Mouse (Mus musculus): ENCODE measurements around the gene Atp6v0c. TPM values are rescaled to one million over a fixed set of nuclear protein-coding genes. Genes with fewer than 3 reads are reported as not detected.

Atp6v0c gene
- polyA plus RNA-seq, 1 experiment from 2014 or later, result 499 TPM

- H3K9me3 ChIP-seq (ENCODE audit: control insufficient read depth, low read length), result no peaks in the 10 kb centered on the region
- peaks cover 25% of the 10 kb centered on the region for H3K27me3 ChIP-seq (replicated peaks; ENCODE audit: control insufficient read depth, insufficient read depth, low read length)
- peak overlapping the region; percentile 80 for H3K9ac ChIP-seq (ENCODE audit: low read depth, low read length)
- H3K36me3 ChIP-seq (ENCODE audit: control insufficient read depth, insufficient read depth, low read length), result no peaks in the 10 kb centered on the region
- H3K4me3 ChIP-seq (ENCODE audit: low read depth, low read length), result peak overlapping the region; percentile 72
- 5% methylated on average over 29 of the region's 29 CpGs for WGBS
- H3K4me1 ChIP-seq (replicated peaks; ENCODE audit: control insufficient read depth, insufficient read depth, low read length), result peaks cover 81% of the 10 kb centered on the region
- H3K4me2 ChIP-seq, result peak overlapping the region; percentile 100
- no peak for DNase-seq (ENCODE audit: low spot score)
- peak overlapping the region; percentile 97 for H3K27ac ChIP-seq (ENCODE audit: low read depth, low read length)
- ATAC-seq (replicated peaks; ENCODE audit: low FRiP score), result no peak
These were observed 39.1 kb upstream of the Atp6v0c start for GRCm38 (mm10) chr17:24208641-24209042.

- Histone ChIP-seq H3K27me3 (replicated peaks; ENCODE audit: control insufficient read depth, insufficient read depth, low read length) (peaks cover 25% of the 10 kb centered on the region), H3K9ac (ENCODE audit: low read depth, low read length) (peak overlapping the region; percentile 91), H3K4me2 (peak overlapping the region; percentile 100), H3K4me3 (ENCODE audit: low read depth, low read length) (peak overlapping the region; percentile 72), H3K36me3 (ENCODE audit: control insufficient read depth, insufficient read depth, low read length) (no peaks in the 10 kb centered on the region), H3K27ac (ENCODE audit: low read depth, low read length) (peak overlapping the region; percentile 97), H3K9me3 (ENCODE audit: control insufficient read depth, low read length) (no peaks in the 10 kb centered on the region), H3K4me1 (replicated peaks; ENCODE audit: control insufficient read depth, insufficient read depth, low read length) (peaks cover 86% of the 10 kb centered on the region)
- DNase-seq (ENCODE audit: low spot score) (no peak), ATAC-seq (replicated peaks; ENCODE audit: low FRiP score) (no peak)
- WGBS, result 67% methylated on average over 34 of the region's 34 CpGs
These were observed 38.5 kb upstream of the Atp6v0c start for GRCm38 (mm10) chr17:24207768-24208640.

- 5% methylated on average over 61 of the region's 62 CpGs for WGBS
- Histone ChIP-seq H3K4me2 (peak overlapping the region; percentile 100), H3K4me1 (replicated peaks; ENCODE audit: control insufficient read depth, insufficient read depth, low read length) (peaks cover 93% of the 10 kb centered on the region), H3K27ac (ENCODE audit: low read depth, low read length) (peak overlapping the region; percentile 97), H3K4me3 (ENCODE audit: low read depth, low read length) (peak overlapping the region; percentile 72), H3K27me3 (replicated peaks; ENCODE audit: control insufficient read depth, insufficient read depth, low read length) (peaks cover 25% of the 10 kb centered on the region), H3K36me3 (ENCODE audit: control insufficient read depth, insufficient read depth, low read length) (no peaks in the 10 kb centered on the region), H3K9me3 (ENCODE audit: control insufficient read depth, low read length) (no peaks in the 10 kb centered on the region), H3K9ac (ENCODE audit: low read depth, low read length) (peak overlapping the region; percentile 91)
- ATAC-seq (replicated peaks; ENCODE audit: low FRiP score) (peak; percentile 49), DNase-seq (ENCODE audit: low spot score) (peak; percentile 78)
These were observed 37.2 kb upstream of the Atp6v0c start for GRCm38 (mm10) chr17:24206451-24207351.

GRCm38 (mm10) chr17:24205908-24206361, 36.4 kb upstream of the Atp6v0c start:
- peaks cover 93% of the 10 kb centered on the region for H3K4me1 ChIP-seq (replicated peaks; ENCODE audit: control insufficient read depth, insufficient read depth, low read length)
- peak overlapping the region; percentile 95 for H3K27ac ChIP-seq (ENCODE audit: low read depth, low read length)
- DNase-seq (ENCODE audit: low spot score) (no peak), ATAC-seq (replicated peaks; ENCODE audit: low FRiP score) (peak; percentile 5; the same call in 1 of the 2 replicates)
- peak overlapping the region; percentile 72 for H3K4me3 ChIP-seq (ENCODE audit: low read depth, low read length)
- H3K36me3 ChIP-seq (ENCODE audit: control insufficient read depth, insufficient read depth, low read length), result peaks cover 2% of the 10 kb centered on the region; the same call in 1 of the 2 replicates
- peak overlapping the region; percentile 100 for H3K4me2 ChIP-seq
- H3K9me3 ChIP-seq (ENCODE audit: control insufficient read depth, low read length), result no peaks in the 10 kb centered on the region
- 4% methylated on average over 15 of the region's 15 CpGs for whole genome bisulfite sequencing
- H3K9ac ChIP-seq (ENCODE audit: low read depth, low read length), result peak overlapping the region; percentile 91
- H3K27me3 ChIP-seq (replicated peaks; ENCODE audit: control insufficient read depth, insufficient read depth, low read length), result peaks cover 23% of the 10 kb centered on the region

GRCm38 (mm10) chr17:24205284-24205888, 35.9 kb upstream of the Atp6v0c start, which contains the start of gene Tbc1d24:
Gene Tbc1d24, minus strand, starts transcription at chr17:24205562.
- Histone ChIP-seq H3K4me3 (ENCODE audit: low read depth, low read length) (peak within 1 kb of the TSS; percentile 72), H3K27me3 (replicated peaks; ENCODE audit: control insufficient read depth, insufficient read depth, low read length) (peaks cover 19% of the 10 kb centered on the region), H3K4me2 (peak within 1 kb of the TSS; percentile 100), H3K9ac (ENCODE audit: low read depth, low read length) (peak within 1 kb of the TSS; percentile 91), H3K9me3 (ENCODE audit: control insufficient read depth, low read length) (no peaks in the 10 kb centered on the region), H3K36me3 (ENCODE audit: control insufficient read depth, insufficient read depth, low read length) (peaks cover 5% of the 10 kb centered on the region; the same call in 1 of the 2 replicates), H3K27ac (ENCODE audit: low read depth, low read length) (peak within 1 kb of the TSS; percentile 97), H3K4me1 (replicated peaks; ENCODE audit: control insufficient read depth, insufficient read depth, low read length) (peaks cover 93% of the 10 kb centered on the region)
- under 1% methylated on average over 64 of the region's 65 CpGs for WGBS
- ATAC-seq (replicated peaks; ENCODE audit: low FRiP score) (peak; percentile 52), DNase-seq (ENCODE audit: low spot score) (peak; percentile 93)

- no peak for DNase-seq (ENCODE audit: low spot score)
- Histone ChIP-seq H3K4me3 (ENCODE audit: low read depth, low read length) (peak overlapping the region; percentile 72), H3K4me2 (peak overlapping the region; percentile 100), H3K9me3 (ENCODE audit: control insufficient read depth, low read length) (no peaks in the 10 kb centered on the region), H3K9ac (ENCODE audit: low read depth, low read length) (peak overlapping the region; percentile 91), H3K4me1 (replicated peaks; ENCODE audit: control insufficient read depth, insufficient read depth, low read length) (peaks cover 93% of the 10 kb centered on the region), H3K36me3 (ENCODE audit: control insufficient read depth, insufficient read depth, low read length) (peaks cover 5% of the 10 kb centered on the region; the same call in 1 of the 2 replicates), H3K27me3 (replicated peaks; ENCODE audit: control insufficient read depth, insufficient read depth, low read length) (peaks cover 14% of the 10 kb centered on the region), H3K27ac (ENCODE audit: low read depth, low read length) (peak overlapping the region; percentile 95)
- 7% methylated on average over 7 of the region's 7 CpGs for WGBS
- ATAC-seq (replicated peaks; ENCODE audit: low FRiP score), result no peak
These were observed 35.3 kb upstream of the Atp6v0c start for GRCm38 (mm10) chr17:24204846-24205245.

- Histone ChIP-seq H3K4me3 (ENCODE audit: low read depth, low read length) (peak overlapping the region; percentile 72), H3K36me3 (ENCODE audit: control insufficient read depth, insufficient read depth, low read length) (peaks cover 5% of the 10 kb centered on the region; the same call in 1 of the 2 replicates), H3K27me3 (replicated peaks; ENCODE audit: control insufficient read depth, insufficient read depth, low read length) (peaks cover 12% of the 10 kb centered on the region), H3K4me1 (replicated peaks; ENCODE audit: control insufficient read depth, insufficient read depth, low read length) (peaks cover 93% of the 10 kb centered on the region), H3K4me2 (peak overlapping the region; percentile 100), H3K9ac (ENCODE audit: low read depth, low read length) (peak overlapping the region; percentile 91), H3K27ac (ENCODE audit: low read depth, low read length) (peak overlapping the region; percentile 95), H3K9me3 (ENCODE audit: control insufficient read depth, low read length) (no peaks in the 10 kb centered on the region)
- WGBS, result 38% methylated on average over 3 of the region's 3 CpGs
- no peak for ATAC-seq (replicated peaks; ENCODE audit: low FRiP score)
- DNase-seq (ENCODE audit: low spot score), result no peak
These were observed 34.4 kb upstream of the Atp6v0c start for GRCm38 (mm10) chr17:24203611-24204534.

All from liver, embryonic 11.5 days (tissue).